Mouse (Mus musculus) left cerebral cortex, adult 2 months (tissue): ENCODE results near the gene Lrrk2. TPM values are rescaled to one million over a fixed set of nuclear protein-coding genes. Genes with fewer than 3 reads are reported as not detected.

Experiments
- DNase-seq, 2 experiments: peaks; one replicate each; pipeline ENCODE4 v3.0.0; 2021 to 2022; ENCODE audit warnings: low spot score in 2 of 2, mixed read lengths in 1 of 2; ENCODE audit errors: extremely low spot score in 1 of 2
- H3K27ac ChIP-seq: fragments of 200-600 bp; 2 replicates; pipeline ENCODE4 v1.8.1; 2022
- H3K4me3 ChIP-seq: fragments of 200-600 bp; 2 replicates; pipeline ENCODE4 v1.8.1; 2022
- CTCF ChIP-seq: fragments of 200-600 bp; IDR thresholded peaks from 2 replicates; pipeline ENCODE4 v1.8.1; 2022; ENCODE audit warnings: antibody characterized with exemption, mild to moderate bottlenecking, moderate library complexity
- intact Hi-C: fragments of 180-260 bp; cut with DNase I; formaldehyde crosslinking; loops from one replicate; pipeline ENCODE4 v1.15.1; 2025
- long read RNA-seq, 2 experiments: library from polyadenylated mRNA; stranded (forward); transcript quantifications; one replicate each; pipeline ENCODE4 v2.0.0; 2021; ENCODE audit warnings: borderline mapping rate in 2 of 2
- total RNA-seq, 2 experiments: library from RNA; stranded (reverse); gene quantifications; 2 replicates each; pipeline ENCODE4 v1.2.3; 2021

Lrrk2 gene
- total RNA-seq, result 10 to 100 TPM; 49.4 to 52.7 TPM
- long read RNA-seq, experiment 1, full-length matches to known transcripts, result 20 of 40 reads
- long read RNA-seq, experiment 1, partial matches to known transcripts, result 11 of 40 reads
- long read RNA-seq, experiment 1, other reads (novel, unspliced or antisense), result 9 of 40 reads
- long read RNA-seq, experiment 2, full-length matches to known transcripts, result 12 of 28 reads
- long read RNA-seq, experiment 2, partial matches to known transcripts, result 5 of 28 reads
- long read RNA-seq, experiment 2, other reads (novel, unspliced or antisense), result 11 of 28 reads

DNA sequence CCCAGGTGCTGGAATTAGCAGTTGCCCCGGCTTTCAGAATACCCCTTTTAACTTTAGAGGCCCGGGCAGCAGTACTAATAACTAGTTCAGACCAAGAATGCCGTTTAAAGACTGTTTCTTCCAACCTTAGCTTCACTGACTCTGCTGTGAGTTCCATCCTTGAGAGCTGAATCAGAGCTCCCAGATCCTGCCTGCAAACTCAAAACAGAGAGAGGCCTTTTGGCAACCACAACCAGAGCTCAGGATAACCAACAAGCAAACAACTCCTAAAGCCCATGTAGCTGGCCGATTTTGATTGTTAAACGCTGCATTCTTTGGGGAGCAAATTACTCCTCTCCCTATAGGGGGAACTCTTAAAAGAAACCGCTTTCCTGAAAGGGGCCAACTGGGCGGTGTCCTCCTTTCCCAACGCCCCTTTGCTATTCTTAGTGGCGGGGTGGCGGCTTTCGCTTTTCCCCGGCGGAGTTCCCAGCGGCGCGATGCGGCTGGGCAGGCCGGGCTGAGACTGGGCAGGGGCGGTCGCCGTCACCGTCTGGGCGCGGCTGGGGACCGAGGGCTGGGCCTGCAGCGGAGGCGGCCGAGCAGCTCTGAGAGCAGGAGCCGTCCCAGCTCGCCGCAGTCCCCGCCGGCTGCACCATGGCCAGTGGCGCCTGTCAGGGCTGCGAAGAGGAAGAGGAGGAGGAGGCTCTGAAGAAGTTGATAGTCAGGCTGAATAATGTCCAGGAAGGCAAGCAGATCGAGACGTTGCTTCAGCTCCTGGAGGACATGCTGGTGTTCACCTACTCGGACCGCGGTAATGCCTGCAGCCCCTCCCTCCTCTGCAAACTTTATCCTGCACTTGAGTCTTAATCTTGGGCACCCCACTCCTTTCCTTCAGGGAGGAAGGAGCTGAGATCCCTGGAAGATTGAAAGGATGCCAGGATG is at the start of gene Lrrk2:
Gene Lrrk2, plus strand, starts transcription at position 531 of the 924 bp plus-strand sequence.
- Histone ChIP-seq H3K4me3 (peak within 1 kb of the TSS; percentile 66), H3K27ac (peak within 1 kb of the TSS; percentile 87)
- DNase-seq, result peak; percentile 76 to 83
- TF ChIP-seq CTCF, result peak; percentile 11
- intact Hi-C loops, result no loop called here

DNA sequence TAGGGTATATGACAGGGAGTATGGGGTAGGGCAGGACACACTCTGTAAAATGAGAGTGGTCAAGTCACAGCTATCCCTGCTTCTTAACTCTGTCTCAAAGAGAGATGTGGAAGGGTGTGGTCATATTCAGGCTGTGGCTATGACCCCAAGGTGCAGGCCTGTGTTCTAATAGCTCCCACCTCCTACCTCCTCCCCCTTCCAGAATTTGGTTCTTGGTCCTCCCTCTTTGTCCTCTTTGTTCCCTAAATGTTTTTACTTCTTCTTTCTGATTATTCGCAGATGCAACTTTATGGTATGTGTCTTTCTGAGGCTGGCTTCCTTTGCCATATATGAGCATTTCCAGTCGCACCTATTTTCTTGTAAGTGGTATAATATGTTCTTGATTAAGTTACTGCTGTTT is 48.5 kb upstream of the Lrrk2 start:
- Histone ChIP-seq H3K27ac (no peak overlapping the region), H3K4me3 (no peak overlapping the region)
- intact Hi-C loops, result no loop called here
- DNase-seq, result no peak
- TF ChIP-seq CTCF, result no peak

DNA sequence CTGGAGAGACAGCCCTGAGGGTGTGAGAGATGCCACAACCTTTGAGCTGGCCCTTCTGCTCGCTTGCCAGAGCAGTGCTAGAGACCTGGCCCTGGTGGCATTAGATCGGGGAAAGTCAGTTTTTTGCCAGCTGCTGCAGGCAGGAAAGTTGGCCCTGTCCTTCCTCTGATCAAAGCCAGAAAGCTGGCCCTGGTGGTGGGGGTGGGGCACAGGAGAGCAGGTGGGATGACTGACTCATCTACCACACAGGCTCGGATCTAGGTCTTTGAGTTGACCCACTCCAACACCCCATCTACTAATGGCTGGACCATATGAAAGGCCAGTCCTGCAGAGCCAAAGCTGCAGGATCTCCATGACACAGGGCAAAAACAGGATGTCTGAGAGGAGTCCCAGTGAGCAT is 43.8 kb upstream of the Lrrk2 start:
- DNase-seq, result no peak
- no peak overlapping the region for H3K27ac ChIP-seq
- no peak overlapping the region for H3K4me3 ChIP-seq
- TF ChIP-seq CTCF, result no peak
- intact Hi-C loops, result no loop called here

DNA sequence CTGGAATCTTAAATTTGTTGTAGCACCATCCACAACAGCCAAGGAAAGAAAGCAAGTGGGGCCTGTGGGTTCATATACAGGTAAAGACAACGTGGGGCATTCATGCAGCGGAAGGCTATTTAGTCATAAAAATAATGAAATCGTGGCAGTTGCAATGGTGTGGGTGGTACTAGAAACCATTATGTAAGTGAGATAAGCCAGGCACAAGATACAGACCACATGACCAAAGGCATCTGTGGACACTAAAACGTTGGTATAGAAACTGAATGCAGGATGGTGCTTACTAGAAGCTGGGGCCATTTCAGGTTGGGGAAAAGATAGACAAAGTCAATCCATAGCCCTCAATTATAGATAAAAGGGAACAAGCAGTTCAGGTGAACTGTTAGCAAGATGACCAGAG is 40.5 kb upstream of the Lrrk2 start:
- intact Hi-C loops, result no loop called here
- no peak for DNase-seq
- TF ChIP-seq CTCF, result no peak

DNA sequence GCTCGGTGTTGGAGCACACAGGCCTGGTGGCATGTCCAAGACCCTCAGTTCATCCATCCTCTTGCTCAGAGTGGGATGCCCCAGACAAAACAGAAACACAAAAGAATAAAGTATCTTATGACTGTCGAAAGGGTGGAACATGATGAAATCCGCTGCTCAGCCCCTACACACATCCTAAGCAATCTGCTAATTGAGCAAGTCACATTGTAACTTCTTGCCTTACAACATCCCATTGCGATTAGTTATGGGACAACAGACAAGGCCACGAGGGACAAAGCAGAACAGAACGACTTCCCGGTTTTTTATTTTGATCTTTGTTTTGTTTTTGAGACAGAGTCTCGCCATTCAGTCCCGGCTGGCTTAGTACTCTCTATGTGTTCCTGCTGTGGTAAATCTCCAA is 39.9 kb upstream of the Lrrk2 start:
- no peak for TF ChIP-seq CTCF
- no peak overlapping the region for H3K27ac ChIP-seq
- H3K4me3 ChIP-seq, result no peak overlapping the region
- DNase-seq, result no peak
- intact Hi-C loops, result no loop called here

More for the DNA sequence above, 40.5 kb upstream of the Lrrk2 start:
- Histone ChIP-seq H3K4me3 (no peak overlapping the region), H3K27ac (no peak overlapping the region)

DNA sequence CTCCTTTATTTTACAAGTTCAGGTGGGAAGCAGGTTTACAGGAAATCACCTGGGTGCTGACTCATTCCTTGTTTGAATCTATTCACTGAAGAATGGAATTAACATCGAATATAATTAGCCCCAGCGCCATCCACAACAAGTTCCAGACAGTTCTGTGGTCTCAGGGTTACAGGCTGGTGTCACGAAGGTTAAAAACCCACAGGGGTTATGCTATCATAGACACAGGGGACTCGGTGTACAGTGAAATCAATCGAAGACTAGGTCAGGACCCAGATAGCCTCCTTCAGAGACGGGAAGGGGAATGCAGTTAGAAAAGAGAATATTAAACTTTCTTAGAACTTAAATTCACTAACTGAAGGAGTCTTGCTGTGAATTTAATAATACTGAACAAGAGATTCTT is 39.2 kb upstream of the Lrrk2 start:
- H3K27ac ChIP-seq, result no peak overlapping the region
- TF ChIP-seq CTCF, result no peak
- no peak for DNase-seq
- H3K4me3 ChIP-seq, result no peak overlapping the region
- intact Hi-C loops, result no loop called here

DNA sequence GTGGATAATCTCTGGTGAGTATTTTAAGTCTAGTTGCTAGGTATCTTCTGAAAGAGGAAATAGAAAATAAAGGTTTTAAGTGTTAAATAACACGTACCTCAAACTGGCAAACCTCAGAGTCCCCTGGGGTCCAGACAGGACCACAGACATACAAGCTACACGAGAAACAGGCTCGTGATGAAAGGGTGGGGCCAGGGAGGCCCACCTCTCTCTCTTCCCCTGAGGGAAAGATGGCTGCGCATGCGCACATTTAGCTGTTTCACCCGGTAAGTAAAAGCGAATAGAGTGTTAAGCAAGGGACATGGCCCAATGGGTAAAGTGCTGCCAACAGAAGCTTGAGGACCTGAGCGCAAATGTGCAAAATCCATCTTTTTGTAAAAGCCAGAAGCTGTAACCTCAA is 38.7 kb upstream of the Lrrk2 start:
- no peak for TF ChIP-seq CTCF
- no peak for DNase-seq
- Histone ChIP-seq H3K27ac (no peak overlapping the region), H3K4me3 (no peak overlapping the region)
- intact Hi-C loops, result no loop called here

DNA sequence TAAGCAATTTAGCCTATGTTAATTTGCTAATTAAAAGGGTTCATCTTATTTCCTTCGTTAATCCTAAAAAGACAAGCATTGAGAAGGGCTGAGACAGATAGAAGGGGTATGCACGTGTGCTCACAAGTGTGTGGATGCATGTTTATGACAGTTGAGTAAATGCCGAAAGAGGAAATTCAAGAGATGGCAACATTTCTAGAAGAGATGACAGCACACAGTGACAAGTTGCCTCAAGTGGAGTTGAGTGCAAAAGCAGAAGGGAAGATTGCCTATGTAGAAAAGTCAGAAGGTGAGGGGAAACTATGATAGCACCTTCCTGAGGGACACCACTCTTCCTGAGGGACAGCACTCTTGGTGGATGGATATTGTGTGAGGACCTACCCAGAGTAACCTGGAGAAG is 31.3 kb upstream of the Lrrk2 start:
- Histone ChIP-seq H3K4me3 (no peak overlapping the region), H3K27ac (no peak overlapping the region)
- TF ChIP-seq CTCF, result no peak
- DNase-seq, result no peak
- intact Hi-C loops, result no loop called here

DNA sequence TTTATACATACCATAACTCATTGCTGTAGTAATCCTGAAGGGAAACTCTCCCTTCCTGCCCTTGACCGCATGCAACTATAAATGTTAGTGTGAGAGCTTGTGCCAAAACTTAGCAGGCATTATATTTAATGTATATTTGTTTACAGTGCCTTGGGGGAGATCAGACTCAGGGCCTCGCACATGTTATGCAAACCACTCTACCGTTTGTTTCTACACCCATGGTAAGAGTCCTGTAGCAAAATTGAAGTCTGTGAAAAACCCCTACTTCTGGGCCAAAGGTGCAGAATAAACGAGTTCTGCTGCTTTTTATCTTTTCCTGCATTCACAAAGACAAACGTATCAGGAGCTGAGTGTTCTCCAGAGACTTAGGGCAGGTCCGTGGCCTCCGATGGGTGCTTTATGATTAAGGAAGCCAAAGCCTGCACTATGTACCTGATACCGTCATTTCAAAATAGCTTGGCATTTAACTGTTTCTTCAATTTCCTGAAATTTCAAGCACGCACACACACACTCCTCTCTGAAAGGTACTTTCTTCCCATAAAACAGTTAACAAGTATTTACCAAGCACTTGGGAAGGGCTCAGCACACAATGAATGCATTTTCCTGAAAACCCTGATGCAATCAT is 30.2 kb upstream of the Lrrk2 start:
- no peak for DNase-seq
- intact Hi-C loops, result no loop called here
- TF ChIP-seq CTCF, result no peak
- Histone ChIP-seq H3K4me3 (no peak overlapping the region), H3K27ac (no peak overlapping the region)

DNA sequence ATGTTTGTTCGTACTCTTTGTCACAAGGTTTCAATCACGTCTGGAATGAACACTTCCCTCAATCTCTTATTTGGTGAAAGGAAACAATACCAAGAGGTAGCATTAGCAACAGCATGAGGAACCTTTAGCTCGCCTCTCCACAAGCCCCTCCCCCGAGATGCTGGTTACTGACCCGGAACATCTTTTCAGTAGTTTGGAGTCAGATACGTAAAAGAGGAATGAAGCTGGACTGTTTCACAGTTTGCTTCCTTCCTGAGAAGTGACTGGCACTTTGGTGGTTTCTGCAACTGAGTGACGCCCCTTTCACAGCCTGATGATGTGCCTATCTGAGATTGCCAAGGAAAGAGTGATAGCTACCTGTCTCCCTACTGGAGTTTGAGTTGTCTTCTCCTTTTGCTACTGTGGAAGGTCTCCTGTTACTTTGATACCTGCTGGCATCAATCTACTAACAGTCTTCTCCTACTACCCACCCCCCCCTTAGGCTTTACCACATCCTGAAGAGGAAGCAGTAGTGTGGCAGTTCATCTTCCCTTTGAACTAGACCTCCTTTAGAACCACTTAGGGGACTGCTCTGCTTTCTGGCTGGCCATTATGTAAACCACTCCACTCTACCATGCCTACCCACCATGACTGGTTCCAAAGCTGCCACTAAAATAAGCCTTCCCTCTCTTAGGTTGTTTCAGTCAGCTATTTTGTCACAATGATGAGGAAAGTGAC is 29.2 kb upstream of the Lrrk2 start:
- no peak for DNase-seq
- no peak overlapping the region for H3K4me3 ChIP-seq
- no peak overlapping the region for H3K27ac ChIP-seq
- intact Hi-C loops, result no loop called here
- no peak for TF ChIP-seq CTCF

DNA sequence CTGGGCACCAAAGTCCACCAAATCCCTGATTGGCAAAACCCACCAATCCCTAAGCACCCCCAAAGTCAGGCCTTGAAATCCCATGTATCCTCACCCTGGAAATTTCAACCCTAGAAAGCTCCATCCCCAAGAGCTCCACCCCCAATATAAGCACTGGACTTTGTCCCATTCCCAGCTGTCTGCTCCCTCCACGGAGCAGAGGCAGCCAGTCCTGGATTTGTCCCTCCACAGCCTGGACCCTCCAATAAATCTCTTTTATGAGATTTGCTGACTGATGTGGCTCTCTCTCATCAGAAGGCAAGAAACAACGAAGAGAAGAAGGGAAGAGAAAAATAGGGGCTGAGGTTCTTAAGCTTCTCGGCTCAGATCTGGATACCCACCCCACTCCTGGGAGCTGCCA is 22.7 kb upstream of the Lrrk2 start:
- H3K4me3 ChIP-seq, result no peak overlapping the region
- TF ChIP-seq CTCF, result no peak
- H3K27ac ChIP-seq, result no peak overlapping the region
- intact Hi-C loops, result no loop called here
- no peak for DNase-seq
